Mouse (Mus musculus) thymus, adult 2 months (tissue): ENCODE data around the gene Hcrt.

ENCODE experiments used
- CTCF ChIP-seq: fragments of 200-500 bp; IDR thresholded peaks from 2 replicates; pipeline ENCODE4 v1.5.1; 2012; ENCODE audit warnings: mild to moderate bottlenecking, control low read depth, low read length, moderate library complexity, borderline replicate concordance; ENCODE audit not compliant: control insufficient read depth, poor library complexity, insufficient read depth; ENCODE audit errors: extremely low read depth
- POLR2A ChIP-seq: fragments of 200-500 bp; IDR thresholded peaks from 2 replicates; pipeline ENCODE4 v1.6.1; 2012; ENCODE audit warnings: mild to moderate bottlenecking, low read length, control low read depth, moderate library complexity; ENCODE audit not compliant: control insufficient read depth, poor library complexity, insufficient read depth; ENCODE audit errors: extremely low read depth

DNA sequence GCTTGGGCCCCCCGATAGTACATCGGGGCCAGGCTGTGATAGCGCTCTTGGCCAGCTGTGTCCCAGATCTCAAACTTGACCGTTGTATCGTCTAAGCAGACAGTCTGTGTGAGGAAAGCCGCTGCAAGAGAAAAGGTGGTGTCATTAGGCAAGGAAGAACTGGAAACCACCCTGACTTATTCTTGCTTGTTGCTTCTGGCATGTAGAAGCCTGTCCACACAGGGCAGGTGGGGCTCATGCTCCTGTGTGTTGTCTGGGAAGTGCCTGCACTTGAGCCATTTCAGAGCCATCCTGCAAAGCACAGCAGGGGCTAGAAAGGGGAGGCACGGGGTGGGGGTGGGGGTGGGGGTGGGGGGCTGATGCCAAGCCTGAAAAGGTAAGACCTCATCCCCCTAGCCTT lies 44.3 kb downstream of the Hcrt start:
- TF ChIP-seq CTCF (no peak), POLR2A (no peak)
